Mouse (Mus musculus): Measurements from ENCODE around the gene Nhlh1.

DNA sequence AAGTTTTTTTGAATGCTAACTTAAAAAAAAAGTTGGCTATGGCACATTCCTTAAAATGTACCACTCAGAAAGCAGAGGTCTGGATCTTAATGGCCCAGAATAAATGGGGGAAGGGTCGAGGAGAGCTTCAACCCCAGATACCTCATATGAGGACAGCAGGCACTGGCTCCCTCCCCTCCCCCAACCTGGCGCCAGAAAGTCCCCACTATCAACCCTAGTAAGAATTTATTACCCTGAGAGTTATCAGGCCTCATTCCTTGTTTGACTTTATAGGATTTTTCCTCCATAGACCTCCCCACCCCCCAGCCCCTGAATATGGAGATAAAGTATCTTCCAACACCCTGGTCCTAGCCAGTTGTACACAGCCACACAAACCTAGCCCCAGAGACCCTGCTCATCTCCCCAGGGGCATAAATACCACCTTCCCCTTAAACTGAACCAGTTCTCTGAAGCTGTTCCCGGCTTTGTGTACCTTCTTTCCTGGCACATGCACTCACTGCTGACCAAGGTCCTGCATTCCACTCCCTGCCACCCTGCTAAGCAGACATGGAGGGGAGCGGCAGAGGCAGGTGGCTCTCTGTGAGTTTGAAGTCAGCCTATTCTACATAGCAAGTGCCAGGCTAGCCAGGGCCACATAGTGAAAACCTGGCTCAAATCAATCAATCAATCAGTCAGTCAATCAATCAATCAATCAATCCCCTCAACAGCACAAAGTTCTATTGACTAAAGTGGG lies 6.1 kb upstream of the Nhlh1 start:
- TF ChIP-seq CTCF (conservative IDR thresholded peaks at IDR 0.05; ENCODE audit: low read length) = no peak
- no peak for TF ChIP-seq POU5F1 (IDR thresholded peaks at IDR 0.05; ENCODE audit: borderline replicate concordance, low read length)
- TF ChIP-seq NANOG (IDR thresholded peaks at IDR 0.05; ENCODE audit: borderline replicate concordance, low read length) = no peak

All from E14TG2a.4 (cell line).